Mouse (Mus musculus): ENCODE results near the gene Pmepa1.

GRCm38 (mm10) chr2:173242874-173243273 is 33.5 kb downstream of the Pmepa1 start:
- TF ChIP-seq CTCF (IDR thresholded peaks at IDR 0.05; ENCODE audit: extremely low read depth, insufficient read depth, insufficient read length, insufficient replicate concordance) (no peak), POLR2A (IDR thresholded peaks at IDR 0.05; ENCODE audit: low read depth, low read length) (no peak)
